In genomic region chr6:55331315-55331714, GRCm38 (mm10) we compare ENCODE assay signal across 30 mouse cellular contexts. TPM values are rescaled to one million over a fixed set of nuclear protein-coding genes. Genes with fewer than 3 reads are reported as not detected.
DNase-seq lines count a peak whose midpoint lies in the region; ATAC-seq and TF ChIP-seq lines count a peak whose summit lies in the region.
"Had no signal": no experiment of that assay in that cellular context is flagged by ENCODE, and none has a peak within 500 bp of the region (broad histone marks: within the 10 kb centered on the region; RNA-seq: fewer than 3 reads in every experiment).

No protein-coding gene starts in this region.

- TF ChIP-seq POLR2A in lung, adult 2 months (IDR thresholded peaks at IDR 0.05; ENCODE audit: borderline replicate concordance, extremely low read depth, low read depth, low read length), result no peak

- no peaks in the 10 kb centered on the region for H3K36me3 ChIP-seq in lung, postnatal 0 days (ENCODE audit: insufficient read depth, low read length)
- H3K36me3 ChIP-seq: liver, embryonic 12.5 days had no signal

- intact Hi-C loops in gastrocnemius, adult 2 months (cut with DNase I), result loop anchor here (5.0 kb wide), 1 partner anchor 89 kb away; no protein-coding TSS in a partner anchor

- peaks cover 24% of the 10 kb centered on the region for H3K4me1 ChIP-seq in lung, postnatal 0 days (ENCODE audit: insufficient read depth, low read depth, low read length)
- peaks cover 19% of the 10 kb centered on the region for H3K4me1 ChIP-seq in lung, adult 2 months (ENCODE audit: control insufficient read depth, insufficient read depth, low read length)

- 36% methylated on average over 6 of the region's 6 CpGs for WGBS in lung, postnatal 0 days
- WGBS in lung, adult 2 months, result 40% methylated on average over 6 of the region's 6 CpGs

- TF ChIP-seq CTCF in gastrocnemius, adult 2 months (IDR thresholded peaks at IDR 0.05), result no peak
- no peak for TF ChIP-seq CTCF in lung, postnatal 0 days (IDR thresholded peaks at IDR 0.05)
- TF ChIP-seq CTCF in lung, adult 2 months (IDR thresholded peaks at IDR 0.05; ENCODE audit: insufficient read depth, low read length), result no peak

- H3K9me3 ChIP-seq in lung, postnatal 0 days (ENCODE audit: low read length), result no peaks in the 10 kb centered on the region
- H3K9me3 ChIP-seq: liver, embryonic 12.5 days had no signal

- ATAC-seq in lung, postnatal 0 days, result peak; percentile 16
- ATAC-seq: CD4-positive, CD25-positive, alpha-beta regulatory T cell, adult 4 months; hindbrain, postnatal 0 days; liver, embryonic 12.5 days; Patski had no signal

- H3K4me2 ChIP-seq in lung, postnatal 0 days (replicated peaks; ENCODE audit: low read depth, low read length), result no peak overlapping the region
- H3K4me2 ChIP-seq: heart, embryonic 11.5 days; liver, embryonic 12.5 days; lung, embryonic 14.5 days had no signal

- peak; percentile 36 for DNase-seq in gastrocnemius, adult 2 months
- DNase-seq in gastrocnemius, postnatal 25 days, result no peak
- peak; percentile 62 for DNase-seq in lung, postnatal 0 days (ENCODE audit: low spot score)
- DNase-seq in lung, adult 2 months, result no peak
- DNase-seq in lung, postnatal 25 days (ENCODE audit: low spot score), result peak; percentile 57
- peak; percentile 8 for DNase-seq in thymus, postnatal 25 days
- DNase-seq in kidney, postnatal 36 days, result no peak
- no peak for DNase-seq in cerebellum, adult 9-11 months
- DNase-seq: adrenal gland, postnatal 10 days; cerebellum, adult 11 months; cerebellum, postnatal 14 days; embryo, embryonic 11 days; gastrocnemius, postnatal 10 days; kidney, adult 2 months; kidney, postnatal 14 days; left cerebral cortex, postnatal 4 days; lung, embryonic 14.5 days; right cerebral cortex, postnatal 4 days had no signal

- H3K4me3 ChIP-seq in gastrocnemius, adult 2 months, result peak overlapping the region; percentile 45
- H3K4me3 ChIP-seq in lung, postnatal 0 days (ENCODE audit: low read depth, low read length), result no peak overlapping the region
- no peak overlapping the region for H3K4me3 ChIP-seq in lung, adult 2 months (replicated peaks; ENCODE audit: extremely low read depth, low read depth, low read length)
- H3K4me3 ChIP-seq: liver, embryonic 12.5 days had no signal

- peak overlapping the region; percentile 80 for H3K27ac ChIP-seq in gastrocnemius, adult 2 months
- no peak overlapping the region for H3K27ac ChIP-seq in lung, postnatal 0 days (ENCODE audit: low read length)
- H3K27ac ChIP-seq: hindbrain, postnatal 0 days; liver, embryonic 12.5 days had no signal

- peak; percentile 36; the same call in 1 of the 2 replicates for TF ChIP-seq EP300 in lung, postnatal 0 days (IDR thresholded peaks at IDR 0.05)

- no peak overlapping the region for H3K9ac ChIP-seq in lung, postnatal 0 days (replicated peaks; ENCODE audit: low read depth)
- H3K9ac ChIP-seq: liver, embryonic 12.5 days; lung, embryonic 14.5 days had no signal

- H3K27me3 ChIP-seq in lung, postnatal 0 days (replicated peaks; ENCODE audit: insufficient read depth, low read length), result no peaks in the 10 kb centered on the region
- H3K27me3 ChIP-seq: Patski had no signal

RNA-seq across cellular contexts. Expression of gene Aqp1, which starts 4.9 kb away (rescaled TPM):
- total RNA-seq in gastrocnemius, adult 2 months (2021), result 100 to 1,000 TPM; 251 to 256 TPM
- 100 to 1,000 TPM; 203 to 271 TPM for total RNA-seq in gastrocnemius, postnatal 25 days (2021)
- polyA plus RNA-seq in lung, postnatal 0 days (2015; fragmentation: Nextera tagmentation; extraction: Ambion mirVana), result 514 and 711 TPM in 2 replicates
- 1,047 and 1,116 TPM in 2 replicates for polyA plus RNA-seq in lung, adult 2 months (2012; rRNA removed)
- polyA plus RNA-seq: CD4-positive, CD25-positive, alpha-beta regulatory T cell, adult 4 months had no signal

RNA-seq across cellular contexts. Expression of gene Ghrhr, which starts 44.8 kb away (rescaled TPM):
- total RNA-seq in gastrocnemius, adult 2 months (2021), result not detected
- not detected for total RNA-seq in gastrocnemius, postnatal 25 days (2021)
- 0.12 TPM in 1 of 2 replicates, not detected in the other for polyA plus RNA-seq in lung, postnatal 0 days (2015; fragmentation: Nextera tagmentation; extraction: Ambion mirVana)
- not detected in 2 replicates for polyA plus RNA-seq in lung, adult 2 months (2012; rRNA removed)
- total RNA-seq: adrenal gland, postnatal 10 days; ES-E14; gastrocnemius, postnatal 10 days; heart, postnatal 14 days; hindbrain, postnatal 0 days; layer of hippocampus, adult 8-10 months; left cerebral cortex, adult 18-20 months; left cerebral cortex, postnatal 4 days; midbrain, postnatal 0 days had no signal
- polyA plus RNA-seq: brain, embryonic 14.5 days; CD4-positive, CD25-positive, alpha-beta regulatory T cell, adult 4 months; forebrain, embryonic 11.5 days; heart, embryonic 11.5 days; hindbrain, postnatal 0 days; liver, embryonic 12.5 days; lung, embryonic 14.5 days; midbrain, postnatal 0 days had no signal

Comparison
In these comparisons a context has a peak if more than half of its experiments do, and no peak if none do; other contexts are left out.
1. DNase-seq: peak in gastrocnemius, adult 2 months (single experiment), lung, postnatal 0 days (single experiment), lung, postnatal 25 days (single experiment) and thymus, postnatal 25 days (single experiment); none in gastrocnemius, postnatal 25 days (single experiment), lung, adult 2 months (single experiment), kidney, postnatal 36 days (0 of 2) and cerebellum, adult 9-11 months (single experiment).